Mouse (Mus musculus) testis, postnatal 10 days (tissue): ENCODE measurements around the gene Utrn.

Experiments used
- DNase-seq: peaks from one replicate; pipeline ENCODE4 v3.0.0; 2021; ENCODE audit warnings: low spot score

Gene Utrn

DNA sequence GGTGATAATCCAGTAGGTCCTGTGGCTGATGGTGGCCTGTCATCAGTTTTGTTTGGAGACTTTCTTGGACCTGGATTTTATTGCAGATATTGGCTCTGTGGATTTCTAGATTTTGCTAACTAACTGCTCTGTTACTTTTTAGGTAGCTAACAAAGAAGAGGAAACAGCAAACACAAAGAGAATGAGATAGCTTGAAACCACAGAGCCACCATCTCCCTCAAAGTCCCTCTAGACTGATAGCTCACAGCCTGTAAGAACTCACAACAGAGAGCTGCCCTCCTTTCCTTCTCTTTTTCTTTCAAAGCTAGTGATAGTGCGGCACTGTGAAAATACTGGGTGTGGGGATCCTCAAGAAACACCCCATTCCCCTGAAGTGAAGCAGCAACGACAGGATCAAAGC is 444.2 kb downstream of the Utrn start:
- DNase-seq: no peak

DNA sequence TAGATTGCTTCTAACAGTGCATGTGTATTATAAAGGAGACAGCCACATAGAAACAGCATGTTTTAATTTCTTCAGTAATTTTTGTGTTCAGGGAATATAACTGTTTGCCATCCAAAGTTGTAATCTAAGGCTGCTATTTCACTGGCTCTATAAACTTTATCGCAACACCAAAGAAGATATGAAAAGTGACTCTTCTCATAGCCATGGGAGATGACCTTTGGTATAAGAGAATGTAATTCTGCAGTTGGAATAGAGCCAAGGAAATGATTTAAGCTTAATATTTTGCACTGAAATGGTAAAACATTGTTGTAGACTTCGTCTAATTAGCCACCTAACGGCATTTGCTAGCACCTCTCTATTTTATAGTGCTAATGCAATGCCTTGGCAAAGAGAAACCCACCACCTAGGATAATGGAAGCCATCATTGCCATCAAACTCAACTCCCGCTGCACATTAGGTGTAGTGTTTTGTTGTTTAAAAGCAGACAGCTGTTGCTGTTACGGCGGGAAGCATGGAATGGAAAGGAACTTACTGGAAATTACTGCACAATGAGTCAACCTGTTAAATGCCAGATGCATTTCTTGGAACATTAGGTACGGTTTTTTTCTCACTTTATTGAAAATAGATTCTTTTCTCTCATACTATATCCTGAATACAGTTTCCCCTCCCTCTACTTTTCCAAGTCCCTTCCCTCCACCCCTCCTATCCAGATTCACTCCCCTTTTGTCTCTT is 445.0 kb downstream of the Utrn start:
- no peak for DNase-seq

DNA sequence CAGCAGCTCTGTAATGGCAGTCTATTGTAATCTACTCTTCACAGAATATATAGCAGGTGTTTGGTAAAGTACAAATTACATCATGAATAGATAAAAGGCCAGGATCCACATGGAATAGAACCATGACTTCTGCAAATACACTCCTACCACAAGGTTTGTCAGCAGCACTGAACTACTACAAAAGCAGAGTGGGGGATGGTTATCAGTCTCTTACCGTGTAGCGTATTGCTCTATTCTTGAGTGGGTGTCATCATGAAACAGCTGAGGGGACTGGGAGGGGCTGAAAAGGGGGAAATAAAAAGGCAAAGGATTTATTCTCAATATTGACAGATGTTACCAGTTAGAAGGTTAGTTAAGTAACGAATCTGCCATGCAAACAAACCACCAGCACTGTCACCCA is 454.2 kb downstream of the Utrn start:
- no peak for DNase-seq

DNA sequence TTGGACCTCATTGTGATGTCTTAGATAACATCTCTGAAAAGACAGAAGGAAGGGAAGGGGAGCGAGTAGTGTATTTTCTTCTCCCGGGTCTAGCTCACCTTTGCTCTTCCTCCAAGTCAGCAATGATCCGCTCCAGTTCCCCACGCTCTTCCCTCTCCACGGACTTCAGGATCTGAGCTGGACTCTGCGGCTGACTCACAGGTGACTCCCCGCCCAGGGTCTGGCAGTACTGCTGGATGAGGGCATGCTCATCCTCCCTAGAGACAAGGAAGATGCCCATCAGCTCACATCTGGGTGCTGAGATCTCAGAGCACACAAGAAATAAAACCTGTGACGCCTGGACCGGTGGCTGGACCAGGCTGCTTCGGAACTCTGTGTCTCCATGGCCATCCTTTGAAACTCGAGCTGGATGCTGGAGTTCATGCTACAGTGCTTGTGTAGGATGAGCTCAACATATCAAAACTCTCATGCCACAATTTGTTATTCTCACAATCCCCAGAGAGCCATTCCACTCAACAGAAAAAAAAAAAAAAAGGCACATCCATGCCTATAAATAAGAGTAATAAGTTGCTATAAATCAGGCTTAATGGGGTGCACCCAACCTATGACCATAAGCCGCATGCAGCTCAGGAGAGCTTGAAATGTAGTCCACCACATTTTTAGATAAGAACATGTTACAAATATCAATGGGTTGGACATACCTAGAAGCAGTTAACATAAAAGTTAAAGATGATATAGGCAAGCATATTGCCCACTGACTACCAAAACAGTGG is 462.6 kb downstream of the Utrn start:
- no peak for DNase-seq

DNA sequence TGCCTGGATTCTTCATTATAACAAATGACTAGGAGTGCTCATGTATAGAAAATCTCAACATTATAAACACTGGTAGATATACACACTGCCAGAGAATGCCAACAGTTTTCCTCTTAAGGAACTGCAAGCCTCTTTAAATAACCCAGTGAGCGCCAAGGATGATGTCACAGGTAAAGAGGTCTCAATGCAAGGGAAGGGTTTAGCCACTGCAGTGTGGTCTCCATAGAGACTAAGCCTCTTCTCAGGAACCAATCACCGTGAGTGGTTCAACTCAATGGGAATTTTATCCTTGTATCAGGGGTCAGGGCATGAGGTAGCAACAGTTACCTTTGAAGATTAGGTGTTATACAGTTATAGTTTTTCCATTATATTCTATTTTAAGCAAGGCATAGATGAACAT is 469.7 kb downstream of the Utrn start:
- DNase-seq: no peak

DNA sequence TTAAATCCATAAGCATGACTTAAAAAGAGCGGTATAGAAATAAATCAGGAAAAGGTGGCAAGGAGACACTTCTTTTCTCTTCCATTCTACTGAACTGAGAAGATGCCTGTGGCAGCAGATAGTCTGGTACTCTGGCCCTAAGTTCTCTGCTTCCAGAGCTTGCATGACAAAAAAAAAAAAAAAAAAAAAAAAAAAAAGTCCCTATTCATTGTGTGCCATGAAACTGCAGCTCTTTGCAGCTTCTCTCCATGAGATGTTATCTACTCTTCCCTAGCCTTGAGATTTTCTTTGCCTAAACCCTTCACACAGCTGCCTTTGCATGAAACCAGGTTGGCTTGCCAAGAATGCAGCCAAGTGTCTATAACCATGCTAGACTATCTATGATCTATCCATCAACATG is 489.0 kb downstream of the Utrn start:
- no peak for DNase-seq

DNA sequence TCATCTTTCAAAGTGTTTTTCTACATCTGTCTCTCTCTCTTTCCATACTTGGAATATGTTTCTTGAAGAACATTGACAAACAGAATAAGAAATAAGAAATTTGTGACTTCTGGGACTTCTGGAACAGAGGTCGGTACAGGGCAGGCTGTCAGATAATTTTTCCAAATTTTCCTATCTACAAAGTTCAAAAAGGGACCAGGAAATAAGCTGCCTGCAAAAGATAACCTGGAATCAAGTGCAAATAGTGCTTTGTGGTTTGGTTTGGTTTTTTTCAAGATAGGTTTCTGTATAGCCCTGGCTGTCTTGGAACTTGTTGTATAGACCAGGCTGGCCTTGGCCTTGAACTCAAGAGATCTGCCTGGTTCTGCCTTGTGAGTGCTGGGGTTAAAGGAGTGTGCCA is 490.0 kb downstream of the Utrn start:
- DNase-seq: no peak

DNA sequence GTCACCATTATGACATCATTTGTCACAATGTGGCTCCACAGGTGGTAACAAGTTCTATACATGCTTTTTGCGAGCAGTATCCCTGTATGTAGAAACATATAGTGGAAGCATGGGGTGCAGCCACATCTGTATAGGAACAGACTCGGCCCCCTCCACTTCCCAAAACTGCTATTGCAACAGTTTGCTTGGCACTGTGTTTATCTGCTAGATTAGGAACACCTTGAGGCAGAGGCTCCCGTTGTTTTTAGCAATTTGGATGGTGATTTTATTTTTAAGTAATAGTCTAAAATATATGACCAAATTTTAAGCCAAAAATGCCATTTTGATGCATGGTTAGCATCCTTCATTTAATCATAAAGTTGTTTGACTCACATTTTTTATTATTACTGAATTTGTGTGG is 491.4 kb downstream of the Utrn start:
- DNase-seq: no peak

DNA sequence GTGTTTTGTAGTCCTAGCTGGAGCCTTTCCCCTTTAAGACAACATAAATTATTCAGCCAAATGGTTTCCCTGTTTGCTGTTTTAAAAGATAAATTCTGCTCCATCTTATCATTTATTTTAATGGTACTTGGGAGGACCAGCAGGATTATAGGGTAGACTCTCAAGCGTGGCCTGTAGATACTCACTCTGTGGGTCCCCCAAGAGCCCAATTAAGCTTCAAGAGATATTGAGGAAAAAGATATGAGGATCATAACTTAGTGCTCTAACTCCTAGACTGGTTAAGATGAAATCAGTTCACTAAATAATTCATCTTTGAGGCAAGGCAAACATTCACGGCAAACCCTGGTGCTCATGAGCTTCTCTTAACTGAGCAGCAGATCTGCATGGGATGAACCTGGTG is 493.1 kb downstream of the Utrn start:
- DNase-seq: no peak

DNA sequence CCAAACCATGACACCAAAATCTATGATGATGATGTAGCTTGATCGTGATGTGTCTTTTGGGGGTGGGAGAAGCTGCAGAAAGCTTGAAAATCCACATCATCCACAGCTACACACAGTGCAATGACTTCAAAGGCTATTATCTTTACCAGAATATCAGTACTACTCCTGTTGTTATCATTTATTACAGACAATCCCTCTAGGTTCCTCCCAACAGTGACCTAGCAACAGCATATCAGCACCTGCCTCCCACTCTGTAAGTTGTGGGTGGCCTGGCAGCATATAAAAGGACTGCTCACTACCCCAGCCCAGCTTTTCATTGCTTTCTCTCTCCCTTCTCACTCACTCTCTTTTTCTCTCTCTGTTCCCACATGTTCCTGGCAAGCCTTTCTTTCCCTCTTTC is 494.4 kb downstream of the Utrn start:
- no peak for DNase-seq

DNA sequence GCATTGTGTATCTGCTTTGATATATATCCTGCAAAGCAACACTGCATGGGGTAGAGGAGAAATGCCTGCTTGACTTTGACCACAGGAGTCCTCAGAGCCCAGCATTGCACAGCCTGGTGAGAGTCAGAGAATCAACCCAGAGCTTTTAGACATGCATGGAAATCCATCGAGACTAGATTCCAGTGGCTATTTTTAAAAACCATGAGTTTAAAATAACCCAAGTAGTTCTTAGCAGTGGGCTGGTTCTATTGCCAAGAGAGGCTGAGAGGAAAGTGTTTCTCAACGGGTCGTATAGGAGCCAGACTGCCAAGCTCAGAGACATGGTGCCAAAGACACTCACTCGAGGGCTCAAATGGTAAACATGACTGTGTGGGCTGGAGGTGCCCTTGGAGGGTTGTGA is 514.6 kb downstream of the Utrn start:
- DNase-seq: no peak

DNA sequence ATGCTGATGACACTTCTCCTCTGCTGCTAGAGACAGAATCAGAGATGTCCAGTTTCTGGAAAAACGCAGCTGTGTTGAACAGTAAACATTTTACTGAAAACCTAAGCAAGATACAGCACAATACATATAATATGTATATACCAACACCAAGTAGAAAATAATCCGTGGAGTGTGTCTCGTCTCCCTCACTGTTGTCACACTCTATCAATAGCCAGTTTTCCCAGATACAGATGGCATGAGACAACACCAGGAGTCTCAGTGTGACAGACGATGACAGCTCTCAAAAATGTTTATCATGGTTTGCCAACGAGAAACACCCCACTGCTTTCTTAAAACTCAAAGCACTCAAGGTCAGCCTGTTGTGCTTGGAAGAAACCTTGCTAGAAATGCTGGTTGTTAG is 515.1 kb downstream of the Utrn start:
- no peak for DNase-seq

DNA sequence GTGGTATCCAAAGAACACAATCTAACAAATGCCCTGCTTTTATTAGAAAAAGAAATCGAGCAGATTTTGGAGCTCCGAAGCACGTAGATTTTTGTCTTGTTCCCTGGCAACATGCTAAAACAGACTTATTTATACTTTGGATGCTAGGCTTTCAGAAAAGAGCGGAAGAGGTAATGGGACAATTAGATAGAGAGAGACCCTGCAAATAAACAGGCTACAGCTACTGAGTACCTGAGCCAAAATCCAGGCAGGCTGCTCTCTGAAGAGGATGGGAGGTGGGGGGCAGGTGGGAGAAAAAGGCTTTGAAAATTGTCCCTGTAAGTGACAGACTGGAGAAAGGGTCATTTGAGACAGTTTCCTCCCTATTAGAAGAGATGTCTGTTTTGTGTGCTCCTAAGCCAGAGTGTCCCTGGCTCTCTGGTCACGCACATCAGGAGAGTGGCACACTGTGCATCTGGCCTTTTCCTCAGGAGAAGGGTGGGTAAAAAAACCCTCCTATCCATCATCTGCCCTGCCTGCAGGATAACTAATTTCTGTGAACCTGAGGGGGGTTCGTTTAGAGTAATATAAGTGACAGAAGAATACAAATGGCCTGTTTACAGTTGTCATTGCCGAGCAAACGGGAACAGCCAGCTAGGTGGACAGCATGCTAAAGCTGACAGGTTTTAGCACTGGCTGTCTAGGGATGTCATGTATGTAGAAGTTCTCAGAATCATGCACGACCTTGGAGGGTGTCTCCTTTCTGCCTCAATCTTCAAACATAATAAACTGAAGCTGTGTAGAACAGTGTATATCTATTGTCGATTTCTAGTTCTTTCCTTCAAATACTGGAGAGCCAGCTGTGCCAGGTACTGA is 529.2 kb downstream of the Utrn start:
- DNase-seq: no peak

DNA sequence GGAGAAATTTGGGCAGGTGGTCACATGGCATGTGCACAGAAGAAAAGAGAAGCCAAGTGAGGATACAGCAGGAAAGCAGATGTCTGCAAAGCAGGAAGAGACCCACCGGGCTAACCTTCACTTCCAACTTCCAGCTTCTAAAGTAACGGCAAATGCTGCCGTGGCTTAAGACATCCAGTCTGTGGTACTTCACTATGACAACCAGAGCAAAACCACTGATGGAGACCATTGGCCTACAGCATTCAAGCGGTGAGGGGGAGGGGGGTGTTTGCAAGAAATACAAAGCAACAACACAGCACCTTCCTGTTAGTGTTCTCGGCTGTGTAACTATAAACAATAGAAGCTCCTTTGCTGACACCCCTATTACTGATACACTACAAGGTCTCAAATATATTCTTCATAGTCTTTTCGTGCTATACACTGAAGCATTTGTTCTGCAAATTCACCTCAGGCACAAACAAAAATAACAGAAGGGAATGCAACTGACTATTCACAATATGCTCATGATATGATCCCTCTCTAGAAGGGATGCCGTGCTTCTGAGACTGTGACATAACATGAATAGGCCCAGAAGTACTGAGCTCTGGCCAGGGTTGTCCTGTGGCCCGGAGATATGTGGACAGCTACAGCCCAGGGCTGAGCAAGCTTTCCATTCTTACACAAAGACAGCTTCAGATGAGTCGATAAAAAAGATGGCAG is 530.0 kb downstream of the Utrn start:
- DNase-seq: no peak
